Mouse (Mus musculus) stomach, embryonic 14.5 days (tissue): ENCODE results near the gene Fads2. TPM values are rescaled to one million over a fixed set of nuclear protein-coding genes. Genes with fewer than 3 reads are reported as not detected.
"Not testable (repeated sequence)": the region's sequence is repeated elsewhere in the genome, so short reads cannot be mapped to it uniquely, and the experiment has no call there.

ENCODE experiments used
- ATAC-seq: fragments of 200-750 bp; cut with Nextera tagmentation; 2 replicates; pipeline ENCODE4 v1.8.0; 2017; ENCODE audit warnings: low read depth, moderate TSS enrichment; ENCODE audit not compliant: insufficient number of reproducible peaks, insufficient read depth, low FRiP score
- H3K27ac ChIP-seq: fragments of 300-500 bp; sonication (generic); 2 replicates; pipeline ENCODE4 v1.5.1; 2014; ENCODE audit warnings: mild to moderate bottlenecking, low read length, moderate library complexity, mixed read lengths
- H3K27me3 ChIP-seq: fragments of 300-500 bp; sonication (generic); 2 replicates; pipeline ENCODE4 v1.6.1; 2014; ENCODE audit warnings: low read length, control low read depth, mixed read lengths; ENCODE audit not compliant: control insufficient read depth, insufficient read depth
- H3K36me3 ChIP-seq: fragments of 300-500 bp; sonication (generic); 2 replicates; pipeline ENCODE4 v1.6.1; 2014; ENCODE audit warnings: mild to moderate bottlenecking, control low read depth, low read length, moderate library complexity, mixed read lengths; ENCODE audit not compliant: control insufficient read depth, insufficient read depth
- H3K4me1 ChIP-seq: fragments of 300-500 bp; sonication (generic); 2 replicates; pipeline ENCODE4 v1.6.1; 2014; ENCODE audit warnings: low read length, control low read depth, mixed read lengths; ENCODE audit not compliant: control insufficient read depth, insufficient read depth
- H3K4me2 ChIP-seq: fragments of 300-500 bp; sonication (generic); replicated peaks from 2 replicates; pipeline ENCODE4 v1.6.1; 2014; ENCODE audit warnings: low read depth, low read length, control low read depth
- H3K4me3 ChIP-seq: fragments of 300-500 bp; sonication (generic); 2 replicates; pipeline ENCODE4 v1.5.1; 2014; ENCODE audit warnings: low read depth, low read length, control low read depth
- H3K9ac ChIP-seq: fragments of 300-500 bp; sonication (generic); replicated peaks from 2 replicates; pipeline ENCODE4 v1.6.1; 2014; ENCODE audit warnings: low read depth, mild to moderate bottlenecking, control low read depth, low read length, moderate library complexity, mixed read lengths
- H3K9me3 ChIP-seq: fragments of 300-500 bp; sonication (generic); 2 replicates; pipeline ENCODE4 v1.6.1; 2016; ENCODE audit warnings: low read depth, low read length, control low read depth; ENCODE audit not compliant: control insufficient read depth
- WGBS: fragments of 180-500 bp; shearing (Covaris S2); extraction: QIAGEN DNeasy Blood & Tissue Kit; methylation state at CpG from one replicate; pipeline ENCODE4 v1.1.7; 2014; 5-methylcytosine and 5-hydroxymethylcytosine counted together
- polyA plus RNA-seq: library from polyadenylated mRNA; unstranded; fragments of >200 nt; fragmentation: Nextera tagmentation; extraction: Ambion mirVana; gene quantifications from 2 replicates; pipeline ENCODE4 v1.2.1, GENCODE M21; 2014

The Fads2 gene
- polyA plus RNA-seq, 1 experiment from 2014 or later: 49.1 TPM

GRCm38 (mm10) chr19:10129547-10129946, 28.0 kb upstream of the Fads2 start:
- H3K27ac ChIP-seq, H3K4me1 ChIP-seq, H3K4me2 ChIP-seq, H3K36me3 ChIP-seq, H3K4me3 ChIP-seq, H3K27me3 ChIP-seq, H3K9ac ChIP-seq, H3K9me3 ChIP-seq, ATAC-seq: not testable (repeated sequence)
- 77% methylated on average over 7 of the region's 7 CpGs for WGBS

- Histone ChIP-seq H3K4me1 (no peaks in the 10 kb centered on the region), H3K9me3 (no peaks in the 10 kb centered on the region), H3K4me2 (no peak overlapping the region), H3K27me3 (no peaks in the 10 kb centered on the region), H3K36me3 (no peaks in the 10 kb centered on the region), H3K4me3 (no peak overlapping the region), H3K9ac (no peak overlapping the region), H3K27ac (no peak overlapping the region)
- WGBS: 45% methylated on average over 5 of the region's 5 CpGs
- no peak for ATAC-seq
These were observed 25.1 kb upstream of the Fads2 start for GRCm38 (mm10) chr19:10126479-10127250.

- no peaks in the 10 kb centered on the region for H3K27me3 ChIP-seq
- H3K27ac ChIP-seq: no peak overlapping the region
- H3K4me1 ChIP-seq: no peaks in the 10 kb centered on the region
- H3K9ac ChIP-seq: no peak overlapping the region
- ATAC-seq: no peak
- H3K36me3 ChIP-seq: no peaks in the 10 kb centered on the region
- no peak overlapping the region for H3K4me3 ChIP-seq
- no peaks in the 10 kb centered on the region for H3K9me3 ChIP-seq
- no peak overlapping the region for H3K4me2 ChIP-seq
- WGBS: 82% methylated on average over 7 of the region's 7 CpGs
These were observed 22.5 kb upstream of the Fads2 start for GRCm38 (mm10) chr19:10123892-10124634.

DNA sequence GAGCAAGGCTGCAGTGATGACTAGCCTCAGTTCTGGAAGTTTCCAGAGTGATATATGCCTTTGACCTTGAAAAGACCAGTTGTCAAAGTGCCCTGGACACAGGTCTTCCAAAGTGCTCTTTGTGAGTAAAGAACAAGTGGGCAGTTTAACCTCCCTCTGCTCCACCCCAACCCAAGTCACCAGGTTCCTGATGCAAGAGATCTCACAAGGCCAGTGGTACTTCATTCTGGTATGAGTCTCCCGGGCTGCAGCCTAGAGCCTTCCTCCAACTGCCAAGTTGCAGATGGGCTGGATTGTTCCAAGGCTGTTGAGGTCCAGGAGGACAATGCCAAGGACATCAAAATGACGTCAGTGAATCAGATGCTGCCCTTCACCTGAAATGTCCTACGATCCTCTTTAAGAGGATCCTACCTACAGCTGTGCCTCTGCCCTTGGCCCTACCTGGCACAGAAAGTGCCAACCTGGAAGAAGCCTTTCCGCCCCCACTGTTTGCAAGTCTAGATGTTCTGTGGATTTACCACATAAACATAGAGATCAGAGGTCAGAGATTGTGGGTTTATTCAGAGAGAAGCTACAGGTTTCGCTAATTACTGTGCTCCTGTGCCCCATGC, 20.6 kb upstream of the Fads2 start:
- H3K9ac ChIP-seq: no peak overlapping the region
- H3K4me1 ChIP-seq: no peaks in the 10 kb centered on the region
- H3K27ac ChIP-seq: no peak overlapping the region
- H3K36me3 ChIP-seq: no peaks in the 10 kb centered on the region
- WGBS: 79% methylated on average over 5 of the region's 5 CpGs
- no peak overlapping the region for H3K4me3 ChIP-seq
- ATAC-seq: no peak
- H3K27me3 ChIP-seq: no peaks in the 10 kb centered on the region
- no peaks in the 10 kb centered on the region for H3K9me3 ChIP-seq
- H3K4me2 ChIP-seq: no peak overlapping the region

DNA sequence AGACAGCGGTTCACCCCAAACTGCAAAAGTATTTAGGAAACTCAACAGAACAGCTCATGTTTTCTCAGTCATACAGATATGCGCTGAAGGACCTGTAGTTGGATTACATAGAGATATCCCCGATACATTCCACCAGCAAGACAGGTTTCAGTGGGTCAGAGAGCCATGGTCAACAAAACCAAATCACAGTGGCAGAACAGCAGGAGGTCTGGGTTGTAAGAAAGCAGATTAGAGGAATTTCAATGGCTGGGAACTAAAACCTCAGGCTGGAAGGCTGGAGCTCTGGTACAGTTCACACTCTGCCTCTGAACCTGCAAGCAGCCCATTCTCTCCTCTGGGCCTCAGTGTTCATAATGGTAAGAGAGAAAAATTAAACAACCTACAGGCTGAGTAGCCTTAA, 15.1 kb upstream of the Fads2 start:
- Histone ChIP-seq H3K4me1 (no peaks in the 10 kb centered on the region), H3K27me3 (no peaks in the 10 kb centered on the region), H3K4me3 (no peak overlapping the region), H3K36me3 (no peaks in the 10 kb centered on the region), H3K9me3 (no peaks in the 10 kb centered on the region), H3K9ac (no peak overlapping the region), H3K4me2 (no peak overlapping the region), H3K27ac (0 out of 2 replicates have a peak overlapping the region, but pooled peaks have one; percentile 3)
- no peak for ATAC-seq
- WGBS: 54% methylated on average over 3 of the region's 3 CpGs

GRCm38 (mm10) chr19:10115373-10116158, 14.0 kb upstream of the Fads2 start:
- H3K9ac ChIP-seq: no peak overlapping the region
- no peak for ATAC-seq
- H3K27me3 ChIP-seq: no peaks in the 10 kb centered on the region
- no peak overlapping the region for H3K4me2 ChIP-seq
- no peaks in the 10 kb centered on the region for H3K36me3 ChIP-seq
- H3K9me3 ChIP-seq: no peaks in the 10 kb centered on the region
- H3K4me1 ChIP-seq: no peaks in the 10 kb centered on the region
- H3K4me3 ChIP-seq: no peak overlapping the region
- no peak overlapping the region for H3K27ac ChIP-seq
- WGBS: 80% methylated on average over 6 of the region's 6 CpGs

- no peak overlapping the region for H3K9ac ChIP-seq
- H3K27me3 ChIP-seq: no peaks in the 10 kb centered on the region
- no peaks in the 10 kb centered on the region for H3K4me1 ChIP-seq
- H3K27ac ChIP-seq: no peak overlapping the region
- H3K4me3 ChIP-seq: no peak overlapping the region
- no peak overlapping the region for H3K4me2 ChIP-seq
- no peaks in the 10 kb centered on the region for H3K9me3 ChIP-seq
- no peak for ATAC-seq
- no peaks in the 10 kb centered on the region for H3K36me3 ChIP-seq
- WGBS: 79% methylated on average over 4 of the region's 4 CpGs
These were observed 11.4 kb upstream of the Fads2 start for GRCm38 (mm10) chr19:10112956-10113355.

- H3K4me3 ChIP-seq: no peak overlapping the region
- no peaks in the 10 kb centered on the region for H3K4me1 ChIP-seq
- H3K9me3 ChIP-seq: no peaks in the 10 kb centered on the region
- H3K4me2 ChIP-seq: no peak overlapping the region
- no peak for ATAC-seq
- H3K27me3 ChIP-seq: no peaks in the 10 kb centered on the region
- H3K36me3 ChIP-seq: no peaks in the 10 kb centered on the region
- WGBS: 89% methylated on average over 2 of the region's 2 CpGs
- no peak overlapping the region for H3K27ac ChIP-seq
- H3K9ac ChIP-seq: no peak overlapping the region
These were observed 7.1 kb upstream of the Fads2 start for GRCm38 (mm10) chr19:10108666-10109065.
